ENCODE assay signal across 15 mouse cellular contexts in the genomic region with DNA sequence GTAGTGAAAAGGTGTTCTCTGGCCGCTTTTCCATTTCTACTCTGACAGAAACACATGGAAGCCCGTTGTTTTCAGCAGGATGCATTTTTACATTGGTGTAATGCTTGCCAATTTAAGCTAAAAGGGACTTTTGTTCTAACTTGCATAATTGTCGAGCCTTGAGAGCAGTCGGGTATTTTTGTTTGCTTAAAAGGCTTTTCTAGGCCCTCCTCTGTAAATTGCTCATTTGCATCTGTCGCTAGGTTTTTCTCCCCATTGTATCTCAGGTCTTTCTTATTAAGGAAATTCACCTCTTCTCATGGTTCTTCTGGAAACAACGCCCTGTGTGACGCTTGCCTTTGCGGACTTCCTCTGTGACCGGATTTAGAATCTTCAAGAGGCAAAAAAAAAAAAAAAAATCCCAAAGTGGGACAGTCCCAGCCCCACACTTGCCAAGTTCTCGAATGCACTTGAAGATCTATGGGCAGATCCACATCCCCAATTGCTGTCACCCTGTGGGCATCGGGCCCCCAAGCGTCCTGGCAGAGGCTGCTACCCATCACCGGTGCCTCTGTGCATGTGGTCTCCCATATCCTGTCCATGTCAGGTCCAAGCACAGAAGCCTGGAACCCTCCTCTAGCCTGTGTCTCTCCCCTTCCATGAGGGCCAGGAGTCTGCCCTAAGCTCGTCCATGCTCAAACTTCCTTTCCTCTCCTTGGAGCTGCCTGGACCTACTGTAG.
A peak's percentile ranks its signal among the peaks of the same experiment; 100 is the strongest.
DNase-seq lines count a peak whose midpoint lies in the region; ATAC-seq and TF ChIP-seq lines count a peak whose summit lies in the region.
"Had no signal": no experiment of that assay in that cellular context is flagged by ENCODE, and none has a peak within 500 bp of the region (broad histone marks: within the 10 kb centered on the region; RNA-seq: fewer than 3 reads in every experiment).

No protein-coding gene starts in this region.

- no peaks in the 10 kb centered on the region for H3K36me3 ChIP-seq in hindbrain, embryonic 13.5 days
- no peaks in the 10 kb centered on the region for H3K36me3 ChIP-seq in hindbrain, embryonic 16.5 days (ENCODE audit: control insufficient read depth, insufficient read depth, low read length)
- H3K36me3 ChIP-seq in forebrain, embryonic 12.5 days (replicated peaks): no peaks in the 10 kb centered on the region
- H3K36me3 ChIP-seq in neural tube, embryonic 15.5 days: no peaks in the 10 kb centered on the region

- 0 out of 2 replicates have a peak, but pooled peaks cover 9% of the 10 kb centered on the region for H3K27me3 ChIP-seq in hindbrain, embryonic 13.5 days
- H3K27me3 ChIP-seq in hindbrain, embryonic 16.5 days (replicated peaks; ENCODE audit: control insufficient read depth, insufficient read depth, low read length): no peaks in the 10 kb centered on the region
- peaks cover 11% of the 10 kb centered on the region for H3K27me3 ChIP-seq in forebrain, embryonic 12.5 days
- no peaks in the 10 kb centered on the region for H3K27me3 ChIP-seq in neural tube, embryonic 15.5 days (replicated peaks)

- H3K4me2 ChIP-seq in hindbrain, embryonic 13.5 days: no peak overlapping the region
- H3K4me2 ChIP-seq in hindbrain, embryonic 16.5 days (ENCODE audit: low read length): no peak overlapping the region
- H3K4me2 ChIP-seq in forebrain, embryonic 12.5 days: no peak overlapping the region
- peak overlapping the region; percentile 9; the same call in 1 of the 2 replicates for H3K4me2 ChIP-seq in neural tube, embryonic 15.5 days

- H3K9me3 ChIP-seq in hindbrain, embryonic 13.5 days: no peaks in the 10 kb centered on the region
- H3K9me3 ChIP-seq in hindbrain, embryonic 16.5 days (ENCODE audit: control insufficient read depth, low read length): no peaks in the 10 kb centered on the region
- no peaks in the 10 kb centered on the region for H3K9me3 ChIP-seq in forebrain, embryonic 12.5 days
- H3K9me3 ChIP-seq in neural tube, embryonic 15.5 days (replicated peaks): no peaks in the 10 kb centered on the region

- no peak overlapping the region for H3K9ac ChIP-seq in hindbrain, embryonic 13.5 days
- H3K9ac ChIP-seq in hindbrain, embryonic 16.5 days (ENCODE audit: low read depth, low read length): no peak overlapping the region
- no peak overlapping the region for H3K9ac ChIP-seq in forebrain, embryonic 12.5 days
- H3K9ac ChIP-seq in neural tube, embryonic 15.5 days (replicated peaks): no peak overlapping the region
- H3K9ac ChIP-seq: liver, postnatal 0 days had no signal

- no peak for TF ChIP-seq POLR2A in lung, adult 2 months (IDR thresholded peaks at IDR 0.05; ENCODE audit: borderline replicate concordance, extremely low read depth, low read depth, low read length)

- no peak for TF ChIP-seq CTCF in lung, adult 2 months (IDR thresholded peaks at IDR 0.05; ENCODE audit: insufficient read depth, low read length)

- 0 out of 2 replicates have a peak, but pooled peaks cover 7% of the 10 kb centered on the region for H3K4me1 ChIP-seq in hindbrain, embryonic 13.5 days (replicated peaks)
- H3K4me1 ChIP-seq in hindbrain, embryonic 16.5 days (ENCODE audit: control insufficient read depth, insufficient read depth, low read depth, low read length): no peaks in the 10 kb centered on the region
- H3K4me1 ChIP-seq in forebrain, embryonic 12.5 days: 0 out of 2 replicates have a peak, but pooled peaks cover 5% of the 10 kb centered on the region
- H3K4me1 ChIP-seq in neural tube, embryonic 15.5 days: peaks cover 3% of the 10 kb centered on the region; the same call in 1 of the 2 replicates
- H3K4me1 ChIP-seq in lung, adult 2 months (ENCODE audit: control insufficient read depth, insufficient read depth, low read length): no peaks in the 10 kb centered on the region

- H3K4me3 ChIP-seq in hindbrain, embryonic 13.5 days: no peak overlapping the region
- H3K4me3 ChIP-seq in hindbrain, embryonic 16.5 days (ENCODE audit: low read length): no peak overlapping the region
- no peak overlapping the region for H3K4me3 ChIP-seq in forebrain, embryonic 12.5 days (replicated peaks)
- H3K4me3 ChIP-seq in neural tube, embryonic 15.5 days (replicated peaks): no peak overlapping the region
- H3K4me3 ChIP-seq in lung, adult 2 months (replicated peaks; ENCODE audit: extremely low read depth, low read depth, low read length): no peak overlapping the region

- H3K27ac ChIP-seq in hindbrain, embryonic 13.5 days: peak overlapping the region; percentile 40
- H3K27ac ChIP-seq in hindbrain, embryonic 16.5 days (ENCODE audit: low read depth, low read length): no peak overlapping the region
- H3K27ac ChIP-seq in forebrain, embryonic 12.5 days: peak overlapping the region; percentile 25; the same call in 1 of the 2 replicates
- H3K27ac ChIP-seq in neural tube, embryonic 15.5 days (replicated peaks): no peak overlapping the region

- 64% methylated on average over 14 of the region's 14 CpGs for whole genome bisulfite sequencing in hindbrain, embryonic 13.5 days
- WGBS in hindbrain, embryonic 16.5 days: 57% methylated on average over 14 of the region's 14 CpGs
- 42% methylated on average over 14 of the region's 14 CpGs for WGBS in forebrain, embryonic 12.5 days
- 55% methylated on average over 14 of the region's 14 CpGs for WGBS in neural tube, embryonic 15.5 days
- WGBS in lung, adult 2 months: 85% methylated on average over 14 of the region's 14 CpGs

- ATAC-seq in hindbrain, embryonic 13.5 days (ENCODE audit: low FRiP score): no peak
- no peak; the same call in 1 of the 2 replicates for ATAC-seq in hindbrain, embryonic 16.5 days
- ATAC-seq in activated CD4-positive, CD25-positive, alpha-beta regulatory T cell, adult 4 months: peak; percentile 32
- peak; percentile 65; the same call in 1 of the 2 replicates for ATAC-seq in forebrain, embryonic 12.5 days (ENCODE audit: low FRiP score)
- no peak for ATAC-seq in neural tube, embryonic 15.5 days (ENCODE audit: low FRiP score)
- ATAC-seq: liver, postnatal 0 days had no signal

- DNase-seq in lung, adult 2 months: no peak
- DNase-seq in lung, postnatal 4 days: no peak
- DNase-seq: adrenal gland, adult 2 months; cerebellum, adult 18-20 months; heart, postnatal 14 days; kidney, adult 9 months; kidney, postnatal 4 days; liver; liver, postnatal 0 days; retina, postnatal 1 day had no signal

Comparison
In these comparisons a context has a peak if more than half of its experiments do, and no peak if none do; other contexts are left out.
1. H3K27ac ChIP-seq: peak in hindbrain, embryonic 13.5 days (single experiment) and forebrain, embryonic 12.5 days (single experiment); none in hindbrain, embryonic 16.5 days (single experiment) and neural tube, embryonic 15.5 days (single experiment).
2. ATAC-seq: peak in activated CD4-positive, CD25-positive, alpha-beta regulatory T cell, adult 4 months (single experiment) and forebrain, embryonic 12.5 days (single experiment); none in hindbrain, embryonic 13.5 days (single experiment), hindbrain, embryonic 16.5 days (single experiment) and neural tube, embryonic 15.5 days (single experiment).